Mouse (Mus musculus) neural tube, embryonic 14.5 days (tissue): ENCODE results near the gene H2-M5. TPM values are rescaled to one million over a fixed set of nuclear protein-coding genes. Genes with fewer than 3 reads are reported as not detected.

ENCODE experiments used
- ATAC-seq: fragments of 200-750 bp; cut with Nextera tagmentation; 2 replicates; pipeline ENCODE4 v1.8.0; 2017; ENCODE audit warnings: low read depth, mild to moderate bottlenecking, moderate TSS enrichment, moderate library complexity
- H3K27ac ChIP-seq: fragments of 300-500 bp; sonication (generic); 2 replicates; pipeline ENCODE4 v1.5.1; 2014; ENCODE audit warnings: low read depth, mild to moderate bottlenecking, control low read depth, low read length, moderate library complexity, mixed read lengths
- H3K27me3 ChIP-seq: fragments of 300-500 bp; sonication (generic); 2 replicates; pipeline ENCODE4 v1.6.1; 2014; ENCODE audit warnings: low read length; ENCODE audit not compliant: control insufficient read depth, insufficient read depth
- H3K36me3 ChIP-seq: fragments of 300-500 bp; sonication (generic); 2 replicates; pipeline ENCODE4 v1.6.1; 2014; ENCODE audit warnings: low read length, mixed read lengths; ENCODE audit not compliant: control insufficient read depth, insufficient read depth
- H3K4me1 ChIP-seq: fragments of 300-500 bp; sonication (generic); 2 replicates; pipeline ENCODE4 v1.6.1; 2014; ENCODE audit warnings: low read length; ENCODE audit not compliant: control insufficient read depth, insufficient read depth
- H3K4me2 ChIP-seq: fragments of 300-500 bp; sonication (generic); 2 replicates; pipeline ENCODE4 v1.6.1; 2014; ENCODE audit warnings: mild to moderate bottlenecking, low read depth, low read length, control low read depth
- H3K4me3 ChIP-seq: fragments of 300-500 bp; sonication (generic); 2 replicates; pipeline ENCODE4 v1.5.1; 2014; ENCODE audit warnings: low read depth, low read length, control low read depth, mixed read lengths
- H3K9ac ChIP-seq: fragments of 300-500 bp; sonication (generic); replicated peaks from 2 replicates; pipeline ENCODE4 v1.6.1; 2014; ENCODE audit warnings: low read depth, mild to moderate bottlenecking, control low read depth, low read length, mixed read lengths
- H3K9me3 ChIP-seq: fragments of 300-500 bp; sonication (generic); 2 replicates; pipeline ENCODE4 v1.6.1; 2016; ENCODE audit warnings: low read length; ENCODE audit not compliant: control insufficient read depth
- WGBS: fragments of 180-500 bp; shearing (Covaris S2); extraction: QIAGEN DNeasy Blood & Tissue Kit; methylation state at CpG from one replicate; pipeline ENCODE4 v1.1.7; 2014; 5-methylcytosine and 5-hydroxymethylcytosine counted together
- polyA plus RNA-seq: library from polyadenylated mRNA; unstranded; fragments of >200 nt; fragmentation: Nextera tagmentation; extraction: Ambion mirVana; gene quantifications from 2 replicates; pipeline ENCODE4 v1.2.1, GENCODE M21; 2014

H2-M5 gene
- polyA plus RNA-seq, 1 experiment from 2014 or later: 2.1 TPM

DNA sequence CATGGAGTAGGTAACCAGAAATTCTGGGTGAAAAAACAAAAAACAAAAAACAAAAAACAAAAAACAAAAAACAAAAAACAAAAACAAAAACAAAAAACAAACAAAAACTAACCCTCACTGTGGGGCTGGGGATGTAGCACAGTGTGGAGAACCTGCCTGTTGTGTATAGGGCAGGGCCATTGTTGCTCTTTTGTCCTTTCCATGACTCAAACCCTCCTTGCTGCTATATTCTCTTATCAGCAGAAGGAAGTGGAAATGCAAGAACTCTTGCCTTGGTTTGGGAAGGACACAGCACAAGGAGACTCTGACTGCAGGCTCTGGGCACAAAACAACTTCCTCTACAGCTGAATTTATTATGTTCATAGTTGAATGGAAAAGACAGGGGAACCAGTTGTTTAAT is 27.0 kb upstream of the H2-M5 start:
- Histone ChIP-seq H3K9ac (no peak overlapping the region), H3K36me3 (peaks cover 2% of the 10 kb centered on the region; the same call in 1 of the 2 replicates), H3K27me3 (no peaks in the 10 kb centered on the region), H3K4me1 (no peaks in the 10 kb centered on the region), H3K9me3 (no peaks in the 10 kb centered on the region), H3K4me2 (no peak overlapping the region), H3K27ac (no peak overlapping the region), H3K4me3 (no peak overlapping the region)
- ATAC-seq: no peak

DNA sequence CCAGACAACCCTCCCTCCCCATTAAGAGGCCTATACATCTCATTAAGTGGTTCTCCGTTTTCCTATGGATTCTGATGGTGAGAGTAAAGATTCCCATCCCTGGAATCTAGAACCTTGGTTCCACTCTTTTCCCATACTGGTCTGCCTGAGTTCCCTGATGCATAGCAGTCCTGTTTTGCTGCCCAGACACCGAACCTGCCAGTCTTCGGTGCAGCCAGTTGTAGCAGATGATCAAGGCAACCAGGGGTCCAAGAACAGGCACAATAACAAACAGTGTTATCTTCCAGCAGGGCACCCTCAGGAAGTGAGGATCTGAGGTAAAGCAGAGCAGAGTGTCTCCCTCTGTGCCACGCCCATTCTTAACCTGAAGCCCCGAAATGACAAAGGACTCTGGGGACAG is 22.8 kb upstream of the H2-M5 start:
- H3K36me3 ChIP-seq: peaks cover 26% of the 10 kb centered on the region
- H3K4me3 ChIP-seq: no peak overlapping the region
- H3K9ac ChIP-seq: no peak overlapping the region
- H3K4me1 ChIP-seq: no peaks in the 10 kb centered on the region
- no peak overlapping the region for H3K27ac ChIP-seq
- no peaks in the 10 kb centered on the region for H3K27me3 ChIP-seq
- no peak overlapping the region for H3K4me2 ChIP-seq
- no peaks in the 10 kb centered on the region for H3K9me3 ChIP-seq
- no peak for ATAC-seq
- 78% methylated on average over 5 of the region's 5 CpGs for WGBS

DNA sequence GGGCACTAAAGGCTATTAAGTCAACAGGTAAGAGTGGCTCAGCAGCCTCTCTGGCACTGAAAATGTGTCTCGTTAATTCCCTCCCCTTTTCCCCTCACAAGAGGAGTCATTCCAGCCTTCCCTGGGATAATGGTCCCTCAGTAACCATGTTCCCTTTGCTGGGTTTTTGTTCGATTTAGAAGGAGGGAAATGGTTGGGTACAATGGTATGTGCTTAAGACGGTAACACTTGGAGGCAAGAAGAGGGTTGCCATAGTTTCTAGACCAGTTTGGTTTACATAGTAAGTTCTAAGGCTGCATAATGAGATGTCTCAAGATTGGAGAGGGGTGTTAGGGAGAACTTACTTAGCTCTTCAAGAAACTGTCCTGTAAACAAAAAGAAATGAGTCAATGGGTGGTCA is 22.4 kb upstream of the H2-M5 start:
- Histone ChIP-seq H3K4me3 (no peak overlapping the region), H3K27ac (no peak overlapping the region), H3K9ac (no peak overlapping the region), H3K9me3 (no peaks in the 10 kb centered on the region), H3K27me3 (no peaks in the 10 kb centered on the region), H3K4me1 (no peaks in the 10 kb centered on the region), H3K4me2 (no peak overlapping the region), H3K36me3 (peaks cover 31% of the 10 kb centered on the region)
- 87% methylated on average over 3 of the region's 3 CpGs for WGBS
- ATAC-seq: no peak

DNA sequence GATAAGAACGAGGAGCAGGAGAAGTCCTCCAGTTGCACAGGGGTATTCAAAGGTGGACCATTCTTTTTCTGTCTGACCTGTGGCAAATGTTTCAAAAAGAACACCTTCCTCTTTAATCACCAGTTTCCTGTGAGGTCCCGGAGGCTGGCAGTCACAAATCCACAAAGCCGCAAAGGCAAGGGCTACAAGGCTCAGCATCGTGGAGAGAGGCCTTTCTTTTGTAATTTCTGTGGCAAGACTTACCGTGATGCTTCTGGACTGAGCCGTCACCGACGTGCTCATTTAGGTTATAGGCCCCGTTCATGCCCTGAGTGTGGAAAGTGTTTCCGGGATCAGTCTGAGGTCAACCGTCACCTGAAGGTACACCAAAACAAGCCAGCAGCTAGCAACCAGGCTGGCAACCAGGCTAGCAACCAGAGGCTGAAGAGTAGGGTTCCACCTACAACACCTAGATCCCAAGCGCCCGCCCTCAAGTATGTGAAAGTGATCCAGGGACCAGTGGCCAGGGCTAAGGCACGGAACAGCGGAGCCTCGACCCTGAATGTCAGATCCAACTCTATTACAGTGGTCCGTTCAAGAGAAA is 20.2 kb upstream of the H2-M5 start:
- H3K9me3 ChIP-seq: no peaks in the 10 kb centered on the region
- 94% methylated on average over 17 of the region's 17 CpGs for WGBS
- H3K27me3 ChIP-seq: no peaks in the 10 kb centered on the region
- ATAC-seq: no peak
- no peaks in the 10 kb centered on the region for H3K4me1 ChIP-seq
- H3K9ac ChIP-seq: no peak overlapping the region
- H3K36me3 ChIP-seq: peaks cover 43% of the 10 kb centered on the region
- H3K4me3 ChIP-seq: no peak overlapping the region
- no peak overlapping the region for H3K27ac ChIP-seq
- H3K4me2 ChIP-seq: no peak overlapping the region

DNA sequence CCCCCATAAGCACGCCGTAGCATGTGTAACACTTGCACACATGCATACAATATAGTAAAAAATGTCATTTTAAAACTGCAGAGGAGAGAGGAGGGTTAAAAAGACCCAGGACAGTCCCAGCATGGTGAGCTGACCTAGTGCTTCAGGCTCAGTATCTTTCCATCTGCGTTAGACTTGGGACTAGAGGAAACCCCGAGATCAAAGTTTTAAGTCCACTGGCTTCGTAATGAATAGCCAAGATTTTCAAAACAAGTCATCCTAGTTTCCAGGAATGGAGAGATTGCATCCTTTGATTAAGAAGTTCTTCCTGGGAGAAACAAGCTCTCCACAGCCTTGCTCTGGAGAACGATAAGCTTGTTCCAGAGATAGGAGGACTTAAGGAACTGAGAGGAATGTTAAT is 18.8 kb upstream of the H2-M5 start:
- Histone ChIP-seq H3K27me3 (no peaks in the 10 kb centered on the region), H3K4me1 (0 out of 2 replicates have a peak, but pooled peaks cover 4% of the 10 kb centered on the region), H3K36me3 (peaks cover 43% of the 10 kb centered on the region), H3K9me3 (no peaks in the 10 kb centered on the region), H3K4me2 (no peak overlapping the region), H3K4me3 (no peak overlapping the region), H3K9ac (no peak overlapping the region), H3K27ac (no peak overlapping the region)
- WGBS: 98% methylated on average over 6 of the region's 6 CpGs
- ATAC-seq: no peak

DNA sequence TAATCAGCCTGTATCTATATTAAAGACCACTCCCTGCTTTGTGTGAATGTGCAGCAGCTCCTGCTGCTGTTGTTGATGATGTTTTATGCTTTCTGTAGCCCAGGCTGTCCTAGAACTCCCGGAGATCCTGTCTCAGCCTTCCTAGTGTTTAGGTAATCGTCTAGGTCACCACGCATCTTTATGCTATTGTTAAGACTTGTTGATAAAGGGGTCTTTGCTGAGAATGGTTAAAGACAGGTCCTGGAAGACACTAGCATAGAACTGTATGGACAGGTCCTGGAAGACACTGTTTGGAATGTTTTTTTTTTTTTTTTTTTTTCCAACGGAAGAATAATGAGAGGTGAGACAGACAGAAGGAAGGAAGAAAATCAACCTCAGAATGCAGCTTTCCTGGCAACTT is 14.0 kb upstream of the H2-M5 start:
- no peaks in the 10 kb centered on the region for H3K9me3 ChIP-seq
- 25% methylated on average over 4 of the region's 4 CpGs for WGBS
- peak overlapping the region; percentile 94 for H3K27ac ChIP-seq
- no peaks in the 10 kb centered on the region for H3K27me3 ChIP-seq
- peak overlapping the region; percentile 96 for H3K9ac ChIP-seq
- peak overlapping the region; percentile 86 for H3K4me3 ChIP-seq
- H3K36me3 ChIP-seq: peaks cover 21% of the 10 kb centered on the region
- ATAC-seq: peak; percentile 33
- H3K4me2 ChIP-seq: peak overlapping the region; percentile 61
- 0 out of 2 replicates have a peak, but pooled peaks cover 4% of the 10 kb centered on the region for H3K4me1 ChIP-seq

DNA sequence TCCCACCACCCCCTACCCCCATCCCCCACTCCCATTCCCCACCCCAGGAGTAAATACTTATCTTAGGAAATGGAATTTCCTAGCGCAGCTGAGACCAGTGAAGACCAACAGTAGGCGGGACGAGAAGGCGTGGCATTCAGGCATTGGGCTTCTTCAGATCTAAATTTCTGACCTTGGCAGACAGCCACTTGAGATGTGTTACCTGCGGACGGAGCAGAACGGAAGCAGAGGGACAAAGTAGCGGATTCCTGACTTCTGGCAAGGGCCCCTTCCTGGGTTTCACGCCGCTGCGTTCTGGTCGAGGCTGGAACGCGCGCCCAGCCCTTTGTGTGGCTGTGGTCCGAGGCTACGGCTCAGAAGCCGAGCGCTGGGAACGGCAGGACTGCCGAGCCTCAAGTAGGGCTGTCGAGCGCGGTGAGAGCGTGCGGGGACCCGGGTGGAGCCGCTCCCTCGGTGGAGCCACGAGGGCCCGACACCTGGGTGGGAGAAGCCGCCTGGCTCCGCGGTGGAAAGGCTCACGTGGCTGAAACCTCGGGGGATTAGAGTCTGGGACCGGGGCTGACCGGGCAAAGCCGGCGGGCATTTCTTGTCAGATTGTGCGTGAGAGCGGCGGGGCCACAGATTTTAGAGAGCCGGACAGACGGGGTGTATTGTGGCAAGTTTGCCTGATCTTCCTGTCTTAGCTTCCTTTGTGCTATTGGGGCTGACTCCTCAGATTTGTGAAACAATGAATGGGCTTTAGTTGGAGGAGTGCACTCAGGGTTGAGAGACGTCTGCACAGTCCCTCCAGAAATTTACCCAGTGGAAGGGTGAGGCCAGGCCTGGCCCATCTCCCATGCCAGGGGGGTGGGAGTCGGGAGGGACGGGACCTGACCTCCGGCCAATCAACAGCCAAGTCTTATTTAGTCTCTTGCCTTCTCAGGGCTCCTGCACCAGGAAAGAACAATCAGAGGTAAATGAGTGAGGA is 13.3 kb upstream of the H2-M5 start:
- H3K4me3 ChIP-seq: peak overlapping the region; percentile 86
- H3K9ac ChIP-seq: peak overlapping the region; percentile 96
- H3K27ac ChIP-seq: peak overlapping the region; percentile 94
- peak; percentile 91 for ATAC-seq
- H3K9me3 ChIP-seq: no peaks in the 10 kb centered on the region
- under 1% methylated on average over 49 of the region's 49 CpGs for WGBS
- H3K4me2 ChIP-seq: peak overlapping the region; percentile 61
- 0 out of 2 replicates have a peak, but pooled peaks cover 4% of the 10 kb centered on the region for H3K4me1 ChIP-seq
- H3K36me3 ChIP-seq: peaks cover 20% of the 10 kb centered on the region
- no peaks in the 10 kb centered on the region for H3K27me3 ChIP-seq

DNA sequence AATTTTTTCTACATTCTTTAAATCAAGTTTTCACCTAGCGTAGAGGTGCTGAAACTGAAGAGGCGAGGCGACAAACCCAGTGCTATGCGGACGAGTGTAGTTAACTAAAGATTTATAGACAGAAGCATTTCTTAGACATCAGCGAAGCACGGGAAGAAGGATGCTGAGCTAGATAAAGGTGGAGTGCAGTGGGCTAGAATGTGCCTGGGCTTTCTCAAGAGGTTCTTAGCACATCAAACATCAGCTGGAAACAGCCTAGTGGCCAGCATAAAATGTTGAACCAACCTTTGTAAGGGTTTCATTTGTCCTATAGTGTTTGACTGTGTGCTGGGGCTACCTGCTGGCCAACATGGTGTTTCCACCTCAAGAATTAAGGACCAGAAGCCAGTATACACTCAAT is 11.5 kb upstream of the H2-M5 start, which contains the start of gene Zfp57:
Gene Zfp57, plus strand, starts transcription at position 301 of the 400 bp plus-strand sequence.
- no peaks in the 10 kb centered on the region for H3K9me3 ChIP-seq
- H3K36me3 ChIP-seq: peaks cover 6% of the 10 kb centered on the region
- 0 out of 2 replicates have a peak, but pooled peaks cover 4% of the 10 kb centered on the region for H3K4me1 ChIP-seq
- peak within 1 kb of the TSS; percentile 86 for H3K4me3 ChIP-seq
- no peak within 1 kb of the TSS for H3K9ac ChIP-seq
- H3K4me2 ChIP-seq: peak within 1 kb of the TSS; percentile 61; the same call in 1 of the 2 replicates
- WGBS: 93% methylated on average over 7 of the region's 7 CpGs
- ATAC-seq: no peak
- no peaks in the 10 kb centered on the region for H3K27me3 ChIP-seq
- no peak within 1 kb of the TSS for H3K27ac ChIP-seq

DNA sequence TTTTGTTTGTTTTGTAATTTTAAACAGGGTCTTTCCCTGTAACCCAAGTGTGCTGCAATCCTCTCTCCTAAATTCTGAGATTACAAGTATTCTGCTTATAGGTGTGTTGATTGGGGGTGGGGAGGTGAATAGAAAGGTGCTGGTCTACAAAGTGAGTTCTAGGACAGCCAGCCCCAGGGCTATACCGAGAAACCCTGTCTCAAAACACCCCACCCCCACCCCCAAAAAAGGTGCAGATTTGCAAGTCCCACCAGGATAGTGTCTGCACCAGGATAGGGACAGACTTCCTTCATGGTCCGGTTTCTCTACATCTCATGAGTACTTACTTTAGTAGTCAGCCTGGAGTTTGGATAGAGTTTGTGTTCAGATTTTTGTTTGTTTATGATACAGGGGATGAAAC is 9.1 kb upstream of the H2-M5 start:
- Histone ChIP-seq H3K9me3 (no peaks in the 10 kb centered on the region), H3K4me1 (no peaks in the 10 kb centered on the region), H3K9ac (no peak overlapping the region), H3K4me3 (no peak overlapping the region), H3K4me2 (no peak overlapping the region), H3K36me3 (no peaks in the 10 kb centered on the region), H3K27ac (no peak overlapping the region), H3K27me3 (no peaks in the 10 kb centered on the region)
- ATAC-seq: no peak
- WGBS: 76% methylated on average over 2 of the region's 2 CpGs
